Mouse (Mus musculus): ENCODE results near the gene Dlgap3. TPM values are rescaled to one million over a fixed set of nuclear protein-coding genes. Genes with fewer than 3 reads are reported as not detected.

Dlgap3 gene
- polyA plus RNA-seq, 1 experiment: not detected

- H3K4me3 ChIP-seq (ENCODE audit: insufficient read depth, low read depth, low read length): no peak overlapping the region
- no peaks in the 10 kb centered on the region for H3K4me1 ChIP-seq (ENCODE audit: control insufficient read depth, insufficient read depth, low read length)
- TF ChIP-seq POLR2A (IDR thresholded peaks at IDR 0.05; ENCODE audit: insufficient read depth, low read depth, low read length): no peak
- TF ChIP-seq CTCF (IDR thresholded peaks at IDR 0.05; ENCODE audit: insufficient read depth, low read depth, low read length): no peak
- no peak overlapping the region for H3K27ac ChIP-seq (ENCODE audit: insufficient read depth, low read depth, low read length)
- 69% methylated on average over 5 of the region's 5 CpGs for WGBS
These were observed 13.2 kb upstream of the Dlgap3 start for GRCm38 (mm10) chr4:127155757-127156156.

GRCm38 (mm10) chr4:127157746-127158145 is 11.3 kb upstream of the Dlgap3 start:
- H3K4me3 ChIP-seq (ENCODE audit: insufficient read depth, low read depth, low read length): no peak overlapping the region
- WGBS: 92% methylated on average over 4 of the region's 4 CpGs
- no peak for TF ChIP-seq POLR2A (IDR thresholded peaks at IDR 0.05; ENCODE audit: insufficient read depth, low read depth, low read length)
- TF ChIP-seq CTCF (IDR thresholded peaks at IDR 0.05; ENCODE audit: insufficient read depth, low read depth, low read length): no peak

GRCm38 (mm10) chr4:127163926-127164325 is 5.1 kb upstream of the Dlgap3 start:
- TF ChIP-seq CTCF (IDR thresholded peaks at IDR 0.05; ENCODE audit: insufficient read depth, low read depth, low read length) (no peak), POLR2A (IDR thresholded peaks at IDR 0.05; ENCODE audit: insufficient read depth, low read depth, low read length) (no peak)
- no peak overlapping the region for H3K27ac ChIP-seq (ENCODE audit: insufficient read depth, low read depth, low read length)
- 0 out of 2 replicates have a peak, but pooled peaks cover 6% of the 10 kb centered on the region for H3K4me1 ChIP-seq (ENCODE audit: control insufficient read depth, insufficient read depth, low read length)
- no peak overlapping the region for H3K4me3 ChIP-seq (ENCODE audit: insufficient read depth, low read depth, low read length)
- 73% methylated on average over 8 of the region's 8 CpGs for WGBS

More at GRCm38 (mm10) chr4:127157746-127158145, 11.3 kb upstream of the Dlgap3 start:
- Histone ChIP-seq H3K4me1 (ENCODE audit: control insufficient read depth, insufficient read depth, low read length) (no peaks in the 10 kb centered on the region), H3K27ac (ENCODE audit: insufficient read depth, low read depth, low read length) (no peak overlapping the region)

- TF ChIP-seq POLR2A (IDR thresholded peaks at IDR 0.05; ENCODE audit: insufficient read depth, low read depth, low read length): no peak
- WGBS: 69% methylated on average over 5 of the region's 5 CpGs
- Histone ChIP-seq H3K4me1 (ENCODE audit: control insufficient read depth, insufficient read depth, low read length) (peaks cover 13% of the 10 kb centered on the region), H3K27ac (ENCODE audit: insufficient read depth, low read depth, low read length) (no peak overlapping the region), H3K4me3 (ENCODE audit: insufficient read depth, low read depth, low read length) (no peak overlapping the region)
These were observed 1.9 kb upstream of the Dlgap3 start for GRCm38 (mm10) chr4:127167096-127167495.

- Histone ChIP-seq H3K27ac (ENCODE audit: insufficient read depth, low read depth, low read length) (no peak overlapping the region), H3K4me1 (ENCODE audit: control insufficient read depth, insufficient read depth, low read length) (peaks cover 17% of the 10 kb centered on the region), H3K4me3 (ENCODE audit: insufficient read depth, low read depth, low read length) (peak overlapping the region; percentile 93; the same call in 1 of the 2 replicates)
- TF ChIP-seq CTCF (IDR thresholded peaks at IDR 0.05; ENCODE audit: insufficient read depth, low read depth, low read length): no peak
- 14% methylated on average over 8 of the region's 8 CpGs for WGBS
These were observed 1.3 kb upstream of the Dlgap3 start for GRCm38 (mm10) chr4:127167731-127168130.

- Histone ChIP-seq H3K4me3 (ENCODE audit: insufficient read depth, low read depth, low read length) (peak overlapping the region; percentile 93), H3K27ac (ENCODE audit: insufficient read depth, low read depth, low read length) (peak overlapping the region; percentile 99), H3K4me1 (ENCODE audit: control insufficient read depth, insufficient read depth, low read length) (peaks cover 20% of the 10 kb centered on the region)
- TF ChIP-seq POLR2A (IDR thresholded peaks at IDR 0.05; ENCODE audit: insufficient read depth, low read depth, low read length): 0 out of 2 replicates have a peak, but pooled peaks have one; percentile 11
- TF ChIP-seq CTCF (IDR thresholded peaks at IDR 0.05; ENCODE audit: insufficient read depth, low read depth, low read length): no peak
- WGBS: under 1% methylated on average over 39 of the region's 39 CpGs
These were observed 642 bp upstream of the Dlgap3 start for GRCm38 (mm10) chr4:127168211-127168913.

GRCm38 (mm10) chr4:127169346-127170221 is 580 bp downstream of the Dlgap3 start:
- TF ChIP-seq CTCF (IDR thresholded peaks at IDR 0.05; ENCODE audit: insufficient read depth, low read depth, low read length) (no peak), POLR2A (IDR thresholded peaks at IDR 0.05; ENCODE audit: insufficient read depth, low read depth, low read length) (no peak)
- Histone ChIP-seq H3K4me1 (ENCODE audit: control insufficient read depth, insufficient read depth, low read length) (peaks cover 25% of the 10 kb centered on the region), H3K4me3 (ENCODE audit: insufficient read depth, low read depth, low read length) (peak overlapping the region; percentile 93), H3K27ac (ENCODE audit: insufficient read depth, low read depth, low read length) (peak overlapping the region; percentile 91)
- WGBS: 3% methylated on average over 51 of the region's 51 CpGs

- Histone ChIP-seq H3K27ac (ENCODE audit: insufficient read depth, low read depth, low read length) (peak overlapping the region; percentile 91), H3K4me3 (ENCODE audit: insufficient read depth, low read depth, low read length) (peak overlapping the region; percentile 18), H3K4me1 (ENCODE audit: control insufficient read depth, insufficient read depth, low read length) (peaks cover 31% of the 10 kb centered on the region)
- no peak for TF ChIP-seq POLR2A (IDR thresholded peaks at IDR 0.05; ENCODE audit: insufficient read depth, low read depth, low read length)
- no peak for TF ChIP-seq CTCF (IDR thresholded peaks at IDR 0.05; ENCODE audit: insufficient read depth, low read depth, low read length)
- WGBS: 4% methylated on average over 5 of the region's 5 CpGs
These were observed 1.9 kb downstream of the Dlgap3 start for GRCm38 (mm10) chr4:127170866-127171265.

- 26% methylated on average over 4 of the region's 4 CpGs for WGBS
- peak overlapping the region; percentile 9 for H3K4me3 ChIP-seq (ENCODE audit: insufficient read depth, low read depth, low read length)
- peak overlapping the region; percentile 91 for H3K27ac ChIP-seq (ENCODE audit: insufficient read depth, low read depth, low read length)
These were observed 2.4 kb downstream of the Dlgap3 start for GRCm38 (mm10) chr4:127171341-127171905.

More at GRCm38 (mm10) chr4:127171341-127171905, 2.4 kb downstream of the Dlgap3 start:
- H3K4me1 ChIP-seq (ENCODE audit: control insufficient read depth, insufficient read depth, low read length): peaks cover 31% of the 10 kb centered on the region
- TF ChIP-seq POLR2A (IDR thresholded peaks at IDR 0.05; ENCODE audit: insufficient read depth, low read depth, low read length) (no peak), CTCF (IDR thresholded peaks at IDR 0.05; ENCODE audit: insufficient read depth, low read depth, low read length) (no peak)
